Mouse (Mus musculus) megakaryocyte, embryonic 14.5 days (primary cell): Measurements from ENCODE around the gene Abca4.

Source experiments
- FLI1 ChIP-seq: IDR thresholded peaks from 2 replicates; pipeline ENCODE4 v1.6.1; 2012; ENCODE audit warnings: low read length, inconsistent platforms, mixed read lengths
- GATA1 ChIP-seq: IDR thresholded peaks from 3 replicates; pipeline ENCODE4 v1.6.1; 2012; ENCODE audit warnings: mixed read lengths, low read length, inconsistent platforms, borderline replicate concordance

DNA sequence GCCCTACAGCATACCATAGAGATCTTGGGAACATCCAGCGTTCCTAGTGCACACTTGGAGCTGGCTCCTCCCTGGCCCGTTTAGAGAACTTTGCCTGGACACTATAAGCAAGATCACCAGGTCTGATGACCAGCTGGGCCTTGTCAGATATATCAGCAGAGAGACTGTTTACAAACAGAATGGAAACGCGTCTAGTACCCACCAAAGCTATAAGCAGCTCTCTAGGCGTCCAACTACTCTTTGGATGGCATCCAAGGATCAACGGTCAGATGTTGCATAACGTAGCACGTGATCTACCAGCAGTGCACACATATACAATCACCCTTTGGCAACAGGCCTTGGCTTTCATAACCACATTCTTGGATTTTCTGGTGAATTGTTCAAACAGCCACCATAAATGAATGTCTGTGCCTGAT, 154.7 kb downstream of the Abca4 start:
- TF ChIP-seq FLI1 (no peak), GATA1 (no peak)
